Mouse (Mus musculus) hindbrain, embryonic 11.5 days (tissue): Measurements from ENCODE around the gene Ppp1r8. TPM values are rescaled to one million over a fixed set of nuclear protein-coding genes. Genes with fewer than 3 reads are reported as not detected.
"Not testable (repeated sequence)": the region's sequence is repeated elsewhere in the genome, so short reads cannot be mapped to it uniquely, and the experiment has no call there.

Source experiments
- ATAC-seq: fragments of 200-750 bp; cut with Nextera tagmentation; 2 replicates; pipeline ENCODE4 v1.8.0; 2017; ENCODE audit warnings: mild to moderate bottlenecking, moderate TSS enrichment, moderate library complexity; ENCODE audit not compliant: low FRiP score
- DNase-seq: peaks from one replicate; pipeline ENCODE4 v3.0.0-alpha.2; 2015; ENCODE audit warnings: low spot score
- H3K27ac ChIP-seq: fragments of 300-500 bp; sonication (generic); 2 replicates; pipeline ENCODE4 v1.5.1; 2014; ENCODE audit warnings: mild to moderate bottlenecking, low read depth, low read length
- H3K27me3 ChIP-seq: fragments of 300-500 bp; sonication (generic); 2 replicates; pipeline ENCODE4 v1.6.1; 2014; ENCODE audit warnings: mild to moderate bottlenecking, low read length, moderate library complexity, mixed read lengths; ENCODE audit not compliant: control insufficient read depth, insufficient read depth
- H3K36me3 ChIP-seq: fragments of 300-500 bp; sonication (generic); 2 replicates; pipeline ENCODE4 v1.6.1; 2014; ENCODE audit warnings: mild to moderate bottlenecking, low read length, moderate library complexity, mixed read lengths; ENCODE audit not compliant: control insufficient read depth, insufficient read depth
- H3K4me1 ChIP-seq: fragments of 300-500 bp; sonication (generic); replicated peaks from 2 replicates; pipeline ENCODE4 v1.6.1; 2014; ENCODE audit warnings: low read length, mixed read lengths; ENCODE audit not compliant: control insufficient read depth, insufficient read depth
- H3K4me2 ChIP-seq: fragments of 300-500 bp; sonication (generic); replicated peaks from 2 replicates; pipeline ENCODE4 v1.6.1; 2014; ENCODE audit warnings: mild to moderate bottlenecking, low read depth, low read length
- H3K4me3 ChIP-seq: fragments of 300-500 bp; sonication (generic); 2 replicates; pipeline ENCODE4 v1.5.1; 2014; ENCODE audit warnings: low read depth, low read length
- H3K9ac ChIP-seq: fragments of 300-500 bp; sonication (generic); 2 replicates; pipeline ENCODE4 v1.6.1; 2014; ENCODE audit warnings: low read depth, low read length
- H3K9me3 ChIP-seq: fragments of 300-500 bp; sonication (generic); 2 replicates; pipeline ENCODE4 v1.6.1; 2016; ENCODE audit warnings: low read length; ENCODE audit not compliant: control insufficient read depth
- WGBS: fragments of 180-500 bp; shearing (Covaris S2); extraction: QIAGEN DNeasy Blood & Tissue Kit; methylation state at CpG from one replicate; pipeline ENCODE4 v1.1.7; 2014; 5-methylcytosine and 5-hydroxymethylcytosine counted together
- polyA plus RNA-seq: library from polyadenylated mRNA; unstranded; fragments of >200 nt; fragmentation: Nextera tagmentation; extraction: Ambion mirVana; gene quantifications from 2 replicates; pipeline ENCODE4 v1.2.1, GENCODE M21; 2014

Gene Ppp1r8
- polyA plus RNA-seq, 1 experiment from 2014 or later, result 87.2 TPM

- DNase-seq (no peak), ATAC-seq (no peak)
- Histone ChIP-seq H3K9me3 (no peaks in the 10 kb centered on the region), H3K9ac (no peak overlapping the region), H3K36me3 (no peaks in the 10 kb centered on the region), H3K27me3 (no peaks in the 10 kb centered on the region), H3K4me1 (no peaks in the 10 kb centered on the region), H3K4me2 (no peak overlapping the region), H3K27ac (no peak overlapping the region), H3K4me3 (no peak overlapping the region)
- WGBS, result 95% methylated on average over 7 of the region's 7 CpGs
Measured at GRCm38 (mm10) chr4:132803876-132804275, 39.1 kb downstream of the Ppp1r8 start.

- ATAC-seq (no peak), DNase-seq (no peak)
- Histone ChIP-seq H3K9me3 (no peaks in the 10 kb centered on the region), H3K4me2 (no peak overlapping the region), H3K27ac (no peak overlapping the region), H3K36me3 (no peaks in the 10 kb centered on the region), H3K4me3 (no peak overlapping the region), H3K27me3 (no peaks in the 10 kb centered on the region), H3K9ac (no peak overlapping the region), H3K4me1 (no peaks in the 10 kb centered on the region)
- 92% methylated on average over 5 of the region's 5 CpGs for WGBS
Measured at GRCm38 (mm10) chr4:132803212-132803611, 39.8 kb downstream of the Ppp1r8 start.

- Histone ChIP-seq H3K4me3 (no peak overlapping the region), H3K9ac (no peak overlapping the region), H3K36me3 (no peaks in the 10 kb centered on the region), H3K9me3 (no peaks in the 10 kb centered on the region), H3K27ac (no peak overlapping the region), H3K27me3 (no peaks in the 10 kb centered on the region), H3K4me2 (no peak overlapping the region), H3K4me1 (no peaks in the 10 kb centered on the region)
- no peak for DNase-seq
- WGBS, result 70% methylated on average over 16 of the region's 16 CpGs
- no peak for ATAC-seq
Measured at GRCm38 (mm10) chr4:132802171-132802637, 40.8 kb downstream of the Ppp1r8 start.

GRCm38 (mm10) chr4:132801176-132802077 lies 41.5 kb downstream of the Ppp1r8 start:
- H3K9ac ChIP-seq, result no peak overlapping the region
- 88% methylated on average over 18 of the region's 18 CpGs for WGBS
- H3K9me3 ChIP-seq, result no peaks in the 10 kb centered on the region
- H3K4me1 ChIP-seq, result no peaks in the 10 kb centered on the region
- no peak overlapping the region for H3K27ac ChIP-seq
- no peak overlapping the region for H3K4me2 ChIP-seq
- DNase-seq, result no peak
- no peaks in the 10 kb centered on the region for H3K27me3 ChIP-seq
- H3K36me3 ChIP-seq, result no peaks in the 10 kb centered on the region
- H3K4me3 ChIP-seq, result no peak overlapping the region
- ATAC-seq, result no peak

- no peak overlapping the region for H3K4me3 ChIP-seq
- 86% methylated on average over 4 of the region's 4 CpGs for WGBS
Measured at GRCm38 (mm10) chr4:132799845-132800244, 43.1 kb downstream of the Ppp1r8 start.

GRCm38 (mm10) chr4:132798666-132799065 lies 44.3 kb downstream of the Ppp1r8 start:
- H3K4me1 ChIP-seq, H3K4me2 ChIP-seq, ATAC-seq, H3K27ac ChIP-seq, H3K9ac ChIP-seq, H3K4me3 ChIP-seq, DNase-seq, H3K9me3 ChIP-seq, H3K36me3 ChIP-seq: not testable (repeated sequence)
- H3K27me3 ChIP-seq, result peaks cover 12% of the 10 kb centered on the region; the same call in 1 of the 2 replicates
- 83% methylated on average over 3 of the region's 3 CpGs for WGBS

More at GRCm38 (mm10) chr4:132799845-132800244, 43.1 kb downstream of the Ppp1r8 start:
- no peaks in the 10 kb centered on the region for H3K36me3 ChIP-seq
- no peak overlapping the region for H3K9ac ChIP-seq
- ATAC-seq, result no peak
- H3K4me1 ChIP-seq, result no peaks in the 10 kb centered on the region
- H3K4me2 ChIP-seq, result no peak overlapping the region
- DNase-seq, result no peak
- no peak overlapping the region for H3K27ac ChIP-seq
- peaks cover 9% of the 10 kb centered on the region; the same call in 1 of the 2 replicates for H3K27me3 ChIP-seq
- no peaks in the 10 kb centered on the region for H3K9me3 ChIP-seq

GRCm38 (mm10) chr4:132798028-132798427 lies 44.9 kb downstream of the Ppp1r8 start:
- DNase-seq, result no peak
- ATAC-seq, result no peak

GRCm38 (mm10) chr4:132797461-132797860 lies 45.5 kb downstream of the Ppp1r8 start:
- ATAC-seq (no peak), DNase-seq (no peak)
- Histone ChIP-seq H3K4me3 (no peak overlapping the region), H3K4me2 (no peak overlapping the region), H3K36me3 (no peaks in the 10 kb centered on the region), H3K4me1 (no peaks in the 10 kb centered on the region), H3K9ac (no peak overlapping the region), H3K27ac (no peak overlapping the region), H3K27me3 (peaks cover 12% of the 10 kb centered on the region; the same call in 1 of the 2 replicates), H3K9me3 (no peaks in the 10 kb centered on the region)
- WGBS, result 84% methylated on average over 1 of the region's 1 CpGs

More at GRCm38 (mm10) chr4:132798028-132798427, 44.9 kb downstream of the Ppp1r8 start:
- Histone ChIP-seq H3K27ac (no peak overlapping the region), H3K9ac (no peak overlapping the region), H3K4me2 (no peak overlapping the region), H3K36me3 (no peaks in the 10 kb centered on the region), H3K9me3 (no peaks in the 10 kb centered on the region), H3K4me1 (no peaks in the 10 kb centered on the region), H3K4me3 (no peak overlapping the region), H3K27me3 (peaks cover 12% of the 10 kb centered on the region; the same call in 1 of the 2 replicates)
- 74% methylated on average over 4 of the region's 4 CpGs for WGBS
